Mouse (Mus musculus): Measurements from ENCODE around the gene Klf1.

DNA sequence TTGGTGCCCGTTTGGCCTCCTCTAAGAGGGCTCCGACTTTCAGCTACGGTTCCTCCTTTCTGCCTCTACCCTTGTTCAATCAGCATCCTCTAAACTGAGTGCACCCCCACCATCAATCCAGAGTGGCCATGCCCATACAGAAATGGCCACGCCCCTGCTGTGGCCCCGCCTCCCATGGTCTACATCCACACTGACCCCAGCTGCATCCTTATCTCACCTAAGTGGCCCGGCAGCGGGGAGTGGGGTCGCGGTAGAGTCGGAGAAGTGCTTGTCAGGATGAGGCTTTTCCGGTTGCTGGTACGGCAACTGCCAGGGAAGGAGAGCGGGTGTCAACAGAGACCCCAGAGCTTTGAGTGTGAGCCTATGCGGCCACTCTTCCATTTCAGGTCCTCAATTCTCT, 33.8 kb downstream of the Klf1 start:
- no peak for TF ChIP-seq CTCF (conservative IDR thresholded peaks at IDR 0.05; ENCODE audit: insufficient read depth, insufficient read length, low read depth, low read length)
- TF ChIP-seq POLR2A (IDR thresholded peaks at IDR 0.05; ENCODE audit: low read depth, low read length) = no peak

Measured in kidney, adult 2 months (tissue).